Mouse (Mus musculus) fibroblast of lung, adult 2 months (primary cell): ENCODE measurements at regions not wholly inside any gene's neighbourhood (a gene's known extent, or its start where the extent isn't known, plus 50 kb on each side); places are given as distances from the start of the nearest gene placed in this dataset.
"Not testable (repeated sequence)": the region's sequence is repeated elsewhere in the genome, so short reads cannot be mapped to it uniquely, and the experiment has no call there.

Source experiments
- DNase-seq: peaks from one replicate; pipeline ENCODE4 v3.0.0-alpha.2; 2011; ENCODE audit warnings: low read depth

DNA sequence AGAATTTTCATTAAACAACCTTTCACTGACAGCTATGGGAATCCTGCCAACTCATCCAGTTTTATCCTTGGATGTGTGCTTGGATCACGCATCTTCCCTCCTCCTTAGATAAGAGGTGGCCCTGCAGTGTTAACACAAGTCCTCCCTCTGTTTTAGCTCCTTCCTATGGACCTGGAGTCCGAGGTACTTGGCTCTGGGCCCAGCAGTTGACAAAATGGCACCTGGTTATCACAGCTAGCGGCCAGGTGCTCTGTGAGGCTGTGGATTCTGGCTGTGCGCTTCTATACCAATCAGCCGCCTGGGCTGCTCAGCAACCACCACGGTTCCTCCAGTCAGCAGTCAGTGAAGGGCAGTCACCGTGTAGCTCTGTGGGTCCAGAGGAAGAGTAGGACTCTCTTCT, 157.4 kb downstream of the Prdm2 start:
- DNase-seq = no peak

DNA sequence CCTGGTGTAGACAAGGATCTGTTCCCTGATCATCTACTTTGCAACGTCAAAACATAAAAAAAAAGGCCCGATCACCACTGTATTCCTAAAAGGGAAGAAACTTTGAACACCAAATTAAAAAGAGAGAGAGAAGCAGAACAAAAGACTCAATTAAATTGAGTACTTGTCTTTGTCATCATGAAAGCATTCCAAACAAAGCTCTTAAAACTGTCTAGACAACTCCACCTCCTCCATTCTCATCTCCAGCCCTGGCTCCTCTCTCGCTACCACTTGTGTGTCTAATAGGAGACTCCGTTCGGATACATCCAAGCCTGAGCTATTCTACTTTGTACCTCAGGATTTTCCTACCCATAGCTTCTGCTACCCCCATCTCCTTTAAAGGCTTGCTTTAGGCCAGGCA, 159.8 kb downstream of the Prdm2 start:
- no peak for DNase-seq

DNA sequence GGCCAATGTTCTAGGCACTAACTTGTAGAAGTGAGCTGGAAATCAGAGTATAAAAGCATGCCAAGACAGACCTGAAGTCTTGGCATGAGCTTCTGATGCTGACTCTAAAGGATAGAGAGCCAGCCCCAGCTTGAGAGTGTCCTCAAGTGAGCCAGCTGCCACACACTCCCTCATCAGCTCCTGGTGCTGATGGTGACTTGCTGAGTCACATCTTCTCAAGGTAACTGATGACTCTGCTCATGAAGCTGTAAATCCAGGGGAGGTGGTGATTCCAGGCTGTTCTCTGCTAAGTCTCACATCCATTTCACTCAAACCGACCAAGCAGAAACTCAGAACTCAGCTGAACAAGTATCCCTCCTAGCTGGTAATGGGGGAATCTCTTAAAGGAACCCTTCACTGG, 161.6 kb downstream of the Prdm2 start:
- DNase-seq = no peak

DNA sequence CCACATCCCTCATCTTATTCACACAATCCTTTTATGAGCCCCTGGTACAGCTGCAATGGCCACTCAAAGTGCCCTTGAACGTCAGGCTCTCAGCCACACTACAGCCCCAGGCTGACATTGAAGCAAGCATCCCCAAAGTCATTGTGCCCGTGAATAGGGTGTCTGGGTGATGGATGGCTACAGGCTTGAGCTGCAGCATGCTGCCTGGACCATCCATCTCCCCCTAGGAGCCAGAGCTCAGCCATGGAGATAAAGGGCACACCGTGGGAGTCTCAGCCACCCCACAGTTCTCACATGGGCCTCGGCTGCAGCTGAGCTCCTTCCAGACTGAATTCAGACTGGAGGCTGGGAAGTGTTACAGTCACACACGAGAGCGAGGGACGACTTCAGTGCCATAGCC, 167.6 kb downstream of the Prdm2 start:
- no peak for DNase-seq

DNA sequence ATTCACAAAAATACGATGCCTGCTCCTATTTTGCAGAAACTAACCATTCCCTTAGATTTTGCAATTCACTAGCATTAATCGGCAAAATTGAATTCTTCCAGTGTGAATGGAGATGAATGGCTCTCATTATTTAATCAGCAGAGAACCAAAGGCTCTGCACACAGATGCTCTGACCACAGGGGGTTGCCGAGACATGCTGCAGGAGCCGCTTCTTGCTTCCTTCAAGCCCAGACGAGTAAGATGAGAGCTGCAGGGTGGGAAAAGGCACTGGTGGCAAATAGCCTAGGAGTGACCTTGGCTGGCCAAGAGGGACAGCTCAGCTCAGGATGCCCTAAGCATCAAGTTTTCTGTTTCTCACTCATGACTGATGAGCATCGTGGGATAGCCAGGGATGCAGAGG, 170.0 kb downstream of the Prdm2 start:
- DNase-seq = no peak

DNA sequence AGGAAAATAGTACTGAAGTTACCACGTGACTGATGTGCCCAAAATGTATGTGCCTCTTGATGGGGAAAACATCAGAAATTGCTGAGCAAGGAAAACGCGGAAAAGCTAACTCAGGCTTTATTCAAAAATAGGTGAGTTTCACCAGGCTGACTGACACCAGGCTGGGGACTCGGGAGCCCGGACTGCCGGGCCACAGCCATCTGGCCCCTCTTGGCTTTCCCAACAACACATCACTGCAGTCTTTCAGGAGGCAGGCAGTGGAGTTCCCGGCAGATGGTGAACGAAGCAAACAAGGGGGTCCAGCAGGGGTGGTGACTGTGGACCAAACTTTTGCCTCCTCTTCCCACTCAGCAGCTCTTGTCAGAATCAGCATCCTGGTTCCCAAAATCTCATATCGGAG, 174.2 kb downstream of the Prdm2 start:
- no peak for DNase-seq

DNA sequence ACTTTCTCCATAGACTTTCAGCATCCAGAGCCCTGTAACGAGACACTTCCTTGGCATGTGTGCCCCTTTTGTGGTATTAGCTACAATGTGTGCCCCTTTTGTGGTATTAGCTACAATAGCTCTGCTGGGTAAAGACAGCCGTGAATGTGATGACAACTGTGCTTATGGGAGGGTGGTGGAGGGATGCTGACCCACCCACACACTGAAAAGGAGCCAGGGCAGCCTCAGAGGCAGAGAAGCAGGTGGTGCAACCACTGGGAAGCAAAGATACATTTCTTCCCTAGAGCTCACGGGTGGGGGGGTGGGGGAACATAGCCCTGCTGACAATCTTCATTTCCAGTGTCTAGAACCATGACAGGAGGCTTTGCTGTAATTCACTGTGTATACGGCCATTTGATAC, 176.1 kb downstream of the Prdm2 start:
- no peak for DNase-seq

DNA sequence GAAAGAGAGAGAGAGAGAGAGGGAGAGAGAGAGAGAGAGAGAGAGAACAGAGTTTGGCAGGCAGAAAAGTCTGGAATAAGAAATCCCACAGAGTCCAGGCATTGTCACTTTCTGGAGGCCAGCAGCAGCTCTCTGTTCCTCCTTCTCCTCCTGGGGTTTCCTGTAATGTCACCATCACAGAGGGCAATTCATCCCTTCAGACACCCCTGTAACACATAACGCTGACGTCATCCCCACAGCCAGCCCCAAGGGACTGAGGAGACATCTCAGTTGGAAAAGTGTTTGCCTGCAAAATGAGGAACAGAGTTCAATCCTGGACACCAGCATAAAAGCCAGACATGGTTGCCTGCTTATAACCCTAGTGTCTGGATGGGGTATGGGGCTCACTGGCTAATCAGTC, 177.7 kb downstream of the Prdm2 start:
- DNase-seq = not testable (repeated sequence)

DNA sequence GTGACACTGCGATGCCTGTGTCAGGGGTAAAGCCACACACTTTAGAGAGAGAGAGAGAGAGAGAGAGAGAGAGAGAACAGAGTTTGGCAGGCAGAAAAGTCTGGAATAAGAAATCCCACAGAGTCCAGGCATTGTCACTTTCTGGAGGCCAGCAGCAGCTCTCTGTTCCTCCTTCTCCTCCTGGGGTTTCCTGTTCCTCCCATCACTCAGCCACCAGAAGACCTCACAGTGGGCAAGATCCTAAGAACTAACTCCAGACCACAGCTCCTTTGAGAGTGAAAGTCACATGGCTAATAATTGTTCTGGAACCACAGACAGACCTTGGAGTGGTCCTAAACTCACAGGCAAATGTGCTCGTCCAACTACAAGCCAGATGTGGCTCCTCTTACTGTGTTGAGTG, 178.5 kb downstream of the Prdm2 start:
- DNase-seq = not testable (repeated sequence)

DNA sequence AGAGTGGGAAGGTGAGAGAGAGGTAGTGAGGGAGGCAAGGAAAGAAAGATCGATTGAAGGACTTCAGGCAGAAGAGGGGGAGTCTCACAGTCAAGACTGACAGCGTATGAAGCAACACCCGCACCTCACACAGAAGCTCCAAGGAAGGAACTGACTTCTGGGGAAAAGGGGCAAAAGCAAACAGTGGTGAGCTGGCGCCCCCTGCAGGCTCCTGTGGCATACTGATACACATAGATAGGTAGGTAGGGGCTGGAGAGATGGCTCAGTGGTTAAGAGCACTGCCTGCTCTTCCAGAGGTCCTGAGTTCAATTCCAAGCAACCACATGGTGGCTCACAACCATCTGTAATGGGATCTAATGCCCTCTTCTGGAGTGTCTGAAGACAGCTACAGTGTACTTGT, 183.0 kb downstream of the Prdm2 start:
- DNase-seq = not testable (repeated sequence)

DNA sequence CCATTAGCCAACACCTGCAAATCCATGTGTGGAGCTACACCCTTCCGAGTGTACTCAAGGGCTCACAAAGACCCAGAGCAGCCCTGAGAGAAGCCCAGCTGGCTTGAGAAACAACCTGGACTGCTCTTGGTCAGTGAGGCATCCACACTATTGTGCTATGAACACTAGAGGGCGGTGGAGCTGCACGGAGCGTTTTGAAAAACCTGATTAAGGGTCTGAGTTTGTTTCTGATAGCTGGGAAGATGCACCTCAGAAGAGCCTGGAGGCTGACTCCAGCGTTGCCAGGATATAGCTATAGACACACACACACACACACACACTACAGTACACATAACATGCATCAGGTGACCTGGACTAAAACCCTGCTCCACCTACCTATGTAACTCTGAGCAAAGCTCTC, 185.5 kb downstream of the Prdm2 start:
- DNase-seq = peak; percentile 18

DNA sequence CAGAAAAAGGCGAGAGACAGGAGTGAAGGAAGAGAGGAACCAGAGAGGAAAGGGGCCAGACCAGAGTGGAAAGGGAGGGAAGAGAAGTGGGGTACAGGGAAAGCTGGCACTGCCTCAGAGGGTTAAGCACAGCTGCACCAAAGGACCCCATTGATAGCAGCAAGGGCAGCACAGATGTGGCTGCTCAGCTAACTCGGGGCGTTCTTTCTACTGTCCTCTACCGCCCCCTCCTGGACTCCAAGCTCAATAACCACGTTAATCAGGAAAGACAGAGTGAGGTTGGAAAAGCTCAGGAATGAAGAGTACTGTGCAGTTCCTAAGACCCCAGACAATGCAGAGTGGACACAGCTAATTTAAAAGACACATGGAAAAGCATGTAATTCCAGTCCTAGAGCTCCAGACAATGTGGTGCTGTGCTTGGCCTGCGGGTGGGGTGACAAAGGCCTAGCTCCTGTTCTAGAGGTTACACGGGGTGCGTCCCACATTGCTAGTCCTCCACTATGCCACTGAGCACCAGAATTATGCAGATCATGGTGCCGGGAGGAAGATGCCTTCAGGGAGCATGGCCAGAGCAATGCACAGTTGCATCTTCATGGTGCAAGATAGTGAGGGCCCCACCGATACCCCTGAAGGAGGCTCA, 191.4 kb downstream of the Prdm2 start:
- peak; percentile 1 for DNase-seq

DNA sequence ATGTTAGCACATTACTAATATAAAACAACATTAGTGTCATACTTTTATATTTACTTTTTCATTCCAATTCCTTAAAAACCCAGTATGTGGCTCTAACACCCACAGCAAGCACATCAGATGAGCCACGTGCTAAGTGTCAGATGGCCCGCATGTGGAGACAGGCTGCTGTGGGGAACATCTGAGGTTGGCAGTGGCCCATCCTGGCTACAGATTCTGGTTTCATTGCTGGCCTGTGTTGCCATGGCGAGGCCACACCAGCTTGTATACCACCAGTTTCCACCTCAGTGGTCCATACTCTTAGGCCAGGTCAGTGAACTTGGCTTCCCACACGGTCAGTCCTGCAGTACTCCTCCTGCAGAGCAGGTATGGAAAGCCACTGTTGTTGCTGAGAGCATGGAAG, 192.1 kb downstream of the Prdm2 start:
- no peak for DNase-seq

DNA sequence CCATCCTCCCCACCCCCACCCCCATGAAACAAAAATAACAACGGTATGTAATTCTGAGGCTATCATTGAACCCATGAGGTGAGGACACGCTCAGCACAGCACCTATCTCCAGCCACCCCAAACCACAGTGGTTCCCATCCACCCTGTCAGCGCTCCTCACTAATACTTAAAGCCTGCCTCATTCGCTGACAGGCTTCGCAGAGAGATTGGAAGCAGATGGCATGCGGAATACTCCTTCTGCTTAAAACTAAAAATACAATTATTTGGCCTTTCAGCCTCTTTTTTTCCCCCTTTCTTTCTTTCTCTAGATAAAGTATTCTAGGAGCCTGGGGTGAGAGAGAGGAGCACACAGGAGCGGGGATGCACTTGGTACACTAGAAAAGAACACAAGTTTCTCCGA, 199.9 kb downstream of the Prdm2 start:
- no peak for DNase-seq

DNA sequence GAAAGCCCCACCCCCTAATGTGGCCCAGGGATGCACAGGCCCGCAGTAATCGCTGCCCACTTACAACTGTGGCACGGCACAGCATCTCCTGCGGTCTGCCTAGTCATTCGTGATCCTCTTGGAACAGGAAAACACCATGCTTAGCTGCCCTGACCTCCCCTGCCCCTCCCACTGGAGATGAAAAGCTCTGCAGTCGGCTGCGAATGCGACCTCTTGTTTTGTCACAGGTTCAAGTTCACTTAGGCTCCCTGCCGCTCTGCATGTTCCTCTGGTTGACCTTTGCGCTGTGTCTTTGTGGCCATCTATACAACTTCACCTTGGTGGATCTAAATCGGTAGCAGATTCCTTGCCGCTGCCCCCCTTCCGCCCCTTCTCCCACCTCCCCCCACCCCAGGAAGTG, 210.8 kb downstream of the Prdm2 start:
- no peak for DNase-seq

DNA sequence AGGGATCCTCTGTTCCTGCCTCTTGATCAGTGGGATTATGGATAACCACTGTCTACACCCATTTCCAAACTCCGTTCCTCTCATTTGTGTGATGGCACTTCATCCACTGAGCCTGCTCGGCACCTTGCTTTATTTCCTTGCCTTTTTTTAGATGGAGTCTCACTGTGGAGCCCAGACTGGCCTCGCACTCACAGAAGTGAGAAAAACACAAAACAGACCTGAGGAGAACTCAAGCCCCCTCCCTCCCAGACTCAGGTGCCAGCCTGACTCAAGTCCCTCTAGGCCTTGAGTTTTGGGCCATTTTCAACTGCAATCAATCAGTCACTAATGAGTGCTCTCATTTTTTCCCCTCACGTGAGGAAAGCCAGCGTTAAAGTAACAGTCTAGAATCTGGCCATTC, 211.3 kb downstream of the Prdm2 start:
- no peak for DNase-seq

DNA sequence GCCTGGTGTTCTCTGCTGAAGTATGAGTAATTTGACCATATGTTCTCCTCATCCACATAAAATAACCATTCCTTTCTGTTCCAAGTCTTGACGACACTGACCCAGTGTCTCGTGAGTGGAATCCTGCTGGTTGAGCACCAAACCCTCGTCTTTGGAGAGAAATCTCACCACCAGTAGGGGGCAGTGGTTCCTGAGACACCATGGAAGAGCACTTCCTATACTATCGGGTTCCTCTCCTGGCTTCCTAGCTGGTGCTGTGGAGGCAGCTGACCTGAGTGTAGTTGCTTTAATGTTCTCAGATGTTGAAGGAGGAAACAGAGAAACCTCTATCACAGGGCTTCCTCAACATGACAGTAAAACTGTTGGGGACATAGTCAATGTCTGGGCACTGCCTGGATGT, 216.4 kb downstream of the Prdm2 start:
- no peak for DNase-seq

DNA sequence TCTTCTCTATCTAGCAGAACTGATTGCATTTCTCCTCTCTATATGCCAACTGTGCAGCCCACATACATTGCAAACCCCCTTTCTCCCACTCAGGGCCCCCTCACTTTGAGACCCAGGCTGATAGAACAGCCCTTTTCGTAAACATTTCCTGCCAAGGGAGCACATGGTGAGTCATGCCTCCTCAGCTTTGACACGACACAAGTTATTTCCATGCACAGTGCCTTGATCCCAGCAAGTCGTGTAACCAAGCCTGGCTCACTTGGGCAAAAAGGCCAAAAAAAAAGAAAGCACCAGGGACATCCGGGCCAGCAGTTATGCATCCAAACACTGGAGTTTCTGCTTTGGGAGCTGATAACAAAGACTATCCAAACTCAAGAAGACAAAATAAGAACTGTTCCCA, 221.4 kb downstream of the Prdm2 start:
- DNase-seq = no peak

DNA sequence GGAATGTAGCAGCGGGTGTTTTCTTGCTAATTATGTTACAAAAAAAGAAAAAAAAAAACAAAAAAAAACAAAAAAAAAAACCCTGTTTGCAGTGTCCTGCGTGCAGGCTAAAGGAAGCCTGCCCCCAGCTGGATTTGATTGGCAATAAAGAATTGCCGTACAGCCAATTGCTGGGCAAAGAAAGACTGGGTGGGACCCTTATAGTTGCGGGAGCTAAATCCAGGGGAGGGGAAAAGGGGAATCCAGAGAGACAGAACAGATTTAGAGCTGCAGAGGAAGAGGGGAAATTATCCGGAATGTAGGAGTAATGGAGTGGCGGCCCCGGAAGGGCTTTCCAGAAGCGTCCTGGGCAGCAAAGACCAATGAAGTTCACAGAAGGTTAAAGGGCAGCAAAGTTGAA, 223.6 kb downstream of the Prdm2 start:
- DNase-seq = no peak

DNA sequence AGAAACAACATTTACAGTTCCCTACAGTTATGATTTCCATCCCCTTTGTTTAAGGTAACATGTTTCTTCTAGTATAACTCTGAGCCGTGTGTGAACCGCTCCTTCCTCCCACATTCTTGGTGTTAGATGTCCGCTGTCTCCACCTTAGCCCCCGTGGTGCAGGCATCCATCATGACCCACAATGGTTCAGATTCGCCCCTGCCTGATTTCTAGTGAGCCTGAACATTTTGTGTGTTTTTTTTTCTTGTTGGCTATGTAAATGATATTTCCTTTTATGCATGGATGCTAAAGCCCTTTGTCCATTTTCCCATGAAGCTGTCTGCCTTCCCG, 229.5 kb downstream of the Prdm2 start:
- DNase-seq = no peak

DNA sequence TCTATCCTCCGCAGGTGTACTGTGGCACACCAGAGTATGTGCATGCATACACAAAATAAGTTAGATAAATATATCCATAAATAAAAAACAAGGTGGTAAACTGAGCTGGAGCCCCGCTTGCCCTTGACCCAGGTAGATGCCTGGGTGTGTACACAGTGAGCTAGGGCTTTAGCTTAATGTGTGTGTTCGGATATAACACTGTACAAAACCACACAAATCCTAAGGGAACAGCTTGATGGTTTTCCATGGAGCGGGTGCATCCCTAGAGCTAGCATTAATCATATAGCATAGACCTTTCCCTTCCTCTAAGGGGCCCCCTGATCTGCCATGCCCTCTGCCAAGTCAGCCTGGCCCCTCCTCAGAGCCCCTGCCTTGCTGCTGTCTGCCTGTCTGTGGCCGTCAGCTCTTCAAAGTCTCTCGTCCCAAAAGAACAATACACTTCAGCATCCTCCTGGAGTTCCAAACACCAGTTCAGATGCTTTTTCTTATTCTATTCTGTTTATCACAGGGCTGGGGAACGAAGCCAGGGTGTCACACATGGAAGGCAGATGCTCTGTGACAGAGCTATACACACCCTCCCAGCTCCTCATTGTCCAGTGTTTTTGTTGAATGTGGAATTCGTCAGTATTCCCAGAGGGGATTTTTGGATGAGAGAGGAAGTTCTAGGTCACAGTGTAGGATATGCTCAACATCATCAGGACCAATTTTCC, 230.1 kb downstream of the Prdm2 start:
- DNase-seq = no peak

DNA sequence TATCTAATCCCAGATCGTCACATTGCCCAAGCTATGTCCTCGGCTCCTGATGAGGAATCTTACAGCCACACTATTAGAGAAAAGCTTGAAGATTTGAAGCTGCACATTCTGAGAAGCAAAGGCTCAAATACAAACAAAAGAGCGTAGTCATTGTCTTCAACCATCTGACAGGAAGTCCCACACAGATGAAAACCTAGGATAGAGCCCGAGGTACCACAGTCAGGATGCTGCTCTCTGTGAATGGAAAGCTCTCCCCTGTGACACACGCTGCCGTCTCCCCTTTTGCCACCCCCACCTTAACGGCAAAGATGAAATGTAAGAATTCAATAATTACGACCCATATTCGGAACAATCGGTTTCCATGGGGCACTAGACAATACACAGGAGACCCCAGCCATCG, 237.2 kb downstream of the Prdm2 start:
- DNase-seq = no peak

DNA sequence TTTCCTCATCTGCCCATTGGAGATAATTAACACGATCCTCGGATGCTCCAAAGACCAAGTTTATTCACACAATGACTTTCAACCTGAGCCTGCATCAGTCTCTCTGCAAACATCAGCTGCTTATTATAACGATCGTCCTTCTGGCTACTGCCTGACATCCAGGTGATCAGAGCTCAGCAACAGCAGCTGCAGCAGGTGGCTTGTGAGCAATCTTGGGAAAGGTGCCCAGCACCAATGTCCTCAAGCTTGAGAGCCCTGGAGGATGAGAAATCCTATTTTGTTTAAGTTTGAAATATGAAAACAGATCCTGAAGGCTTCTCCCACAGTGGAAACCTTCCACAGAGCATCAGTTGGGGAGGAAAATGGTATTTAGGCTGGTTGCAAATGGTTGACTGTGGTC, 242.8 kb downstream of the Prdm2 start:
- DNase-seq = no peak

DNA sequence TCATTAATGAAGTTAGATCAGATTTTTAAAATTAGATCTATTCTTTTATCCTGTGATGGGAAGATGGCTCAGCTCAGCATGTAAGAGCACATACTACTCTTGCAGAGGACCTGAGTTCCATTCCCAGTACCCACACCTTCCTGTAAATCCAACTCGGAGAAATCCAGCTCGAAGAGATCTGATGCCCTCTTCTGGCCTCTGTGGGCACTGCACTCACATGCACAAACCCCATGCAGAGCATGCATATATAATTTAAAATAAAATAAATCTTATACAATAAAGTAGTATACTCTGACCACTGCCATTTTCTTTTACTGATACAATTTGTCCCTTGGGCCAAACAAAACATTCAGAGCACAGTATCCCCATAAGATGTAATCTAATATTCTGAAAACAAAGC, 245.2 kb downstream of the Prdm2 start:
- DNase-seq = no peak
